Mouse (Mus musculus) brain, adult 2 months (tissue): ENCODE results near the gene Mmab.

Experiments
- DNase-seq: peaks from one replicate; pipeline ENCODE4 v3.0.0; 2011; ENCODE audit warnings: low read depth, low spot score

Mmab gene

GRCm38 (mm10) chr5:114429781-114430180 lies 14.1 kb downstream of the Mmab start:
- no peak for DNase-seq

- no peak for DNase-seq
Observed at GRCm38 (mm10) chr5:114428621-114429020, 15.2 kb downstream of the Mmab start.

GRCm38 (mm10) chr5:114426732-114427131 lies 17.1 kb downstream of the Mmab start:
- no peak for DNase-seq

- DNase-seq: no peak
Observed at GRCm38 (mm10) chr5:114423961-114424360, 19.9 kb downstream of the Mmab start.

DNA sequence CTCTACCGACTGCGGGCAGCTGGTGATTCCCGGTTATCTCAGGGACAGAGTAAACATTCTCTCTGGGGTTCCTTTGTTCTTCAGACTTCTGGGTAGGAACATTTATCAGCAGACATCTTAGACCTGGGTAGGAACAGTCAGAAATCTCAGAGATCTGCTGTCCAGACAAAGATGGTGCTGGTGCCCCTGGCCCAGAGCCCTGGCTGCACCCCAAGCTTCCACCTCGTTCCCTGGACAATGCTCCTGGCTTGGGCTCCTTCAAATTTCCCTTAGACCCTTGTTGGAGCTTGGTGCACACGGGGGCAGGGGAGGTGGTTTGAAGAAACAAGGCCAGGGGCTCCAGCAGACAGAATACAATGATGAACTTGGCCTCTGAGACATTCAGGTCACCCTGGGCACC lies 21.3 kb downstream of the Mmab start:
- DNase-seq: no peak

- DNase-seq: no peak
Observed at GRCm38 (mm10) chr5:114421561-114422298, 22.1 kb downstream of the Mmab start.

DNA sequence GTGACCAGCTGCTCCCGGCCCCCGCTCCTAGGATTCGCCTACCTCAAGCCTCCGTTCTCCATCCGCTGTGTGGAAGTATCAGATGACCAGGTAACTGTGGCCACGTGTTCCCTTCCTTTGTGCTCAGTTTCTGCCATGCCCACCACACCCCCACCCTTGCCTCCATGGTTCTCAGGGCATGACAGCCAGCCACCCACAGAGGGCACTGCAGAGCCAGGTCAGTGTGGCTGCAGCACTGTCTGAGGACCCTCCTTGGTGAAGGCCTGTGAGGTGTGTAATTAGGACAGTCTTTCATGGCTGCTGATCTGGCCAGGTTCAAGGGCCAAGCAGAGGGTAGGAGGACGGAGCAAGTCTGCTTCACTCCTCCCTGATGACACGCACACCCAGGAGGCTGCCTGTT lies 25.3 kb downstream of the Mmab start:
- no peak for DNase-seq

DNA sequence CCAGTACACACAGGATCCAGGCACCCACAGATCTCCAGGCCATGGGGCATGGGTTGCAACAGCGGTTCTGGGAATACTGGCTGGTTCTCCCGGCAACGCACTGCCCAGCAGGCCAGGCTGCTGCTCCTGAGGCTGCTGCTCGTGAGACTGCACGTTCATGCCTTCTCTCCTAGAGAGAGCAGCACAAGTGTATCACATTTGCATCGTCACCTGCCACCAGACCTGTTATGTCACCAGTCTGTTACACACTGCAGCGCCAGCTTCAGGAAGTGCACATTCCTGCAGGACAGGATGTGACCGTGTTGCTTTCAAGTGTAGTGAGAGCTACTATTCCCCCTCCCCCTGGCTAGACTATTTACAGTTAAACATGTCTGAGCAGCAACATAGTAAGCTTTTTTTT lies 27.0 kb downstream of the Mmab start:
- DNase-seq: peak; percentile 65

GRCm38 (mm10) chr5:114415606-114416005 lies 28.3 kb downstream of the Mmab start:
- no peak for DNase-seq

DNA sequence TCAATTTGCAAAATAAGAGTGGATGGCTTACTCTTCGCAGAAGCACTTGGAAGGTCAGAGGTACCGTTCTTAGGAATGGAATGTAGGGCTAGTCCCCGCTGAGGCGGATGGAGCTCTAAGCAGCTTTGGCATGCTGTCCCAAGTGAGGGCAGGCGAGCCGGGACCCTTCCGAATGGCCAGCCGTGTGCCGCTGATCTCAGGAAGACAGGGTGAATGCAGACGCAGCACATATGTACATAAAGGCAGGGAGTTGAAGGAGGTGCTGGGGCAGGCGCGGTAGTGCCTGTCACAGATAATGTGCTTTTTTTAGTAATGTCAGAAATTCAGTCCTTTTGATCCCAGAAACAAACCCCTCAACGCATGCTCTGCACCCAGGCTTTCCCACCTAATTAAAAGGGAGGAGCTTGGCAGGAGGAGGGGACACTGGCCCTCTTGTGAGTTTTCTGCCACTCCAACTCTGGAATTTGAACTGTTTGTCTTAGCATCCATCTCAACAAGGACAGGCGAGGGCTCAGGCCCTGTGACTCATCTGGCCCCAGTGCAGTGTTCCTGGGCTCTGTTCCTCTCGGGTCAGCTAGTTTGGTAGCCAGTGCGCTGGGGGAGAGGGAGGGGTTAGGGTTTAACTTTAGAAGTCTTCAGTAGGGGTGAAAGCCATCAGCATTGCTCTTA lies 30.7 kb downstream of the Mmab start:
- no peak for DNase-seq

DNA sequence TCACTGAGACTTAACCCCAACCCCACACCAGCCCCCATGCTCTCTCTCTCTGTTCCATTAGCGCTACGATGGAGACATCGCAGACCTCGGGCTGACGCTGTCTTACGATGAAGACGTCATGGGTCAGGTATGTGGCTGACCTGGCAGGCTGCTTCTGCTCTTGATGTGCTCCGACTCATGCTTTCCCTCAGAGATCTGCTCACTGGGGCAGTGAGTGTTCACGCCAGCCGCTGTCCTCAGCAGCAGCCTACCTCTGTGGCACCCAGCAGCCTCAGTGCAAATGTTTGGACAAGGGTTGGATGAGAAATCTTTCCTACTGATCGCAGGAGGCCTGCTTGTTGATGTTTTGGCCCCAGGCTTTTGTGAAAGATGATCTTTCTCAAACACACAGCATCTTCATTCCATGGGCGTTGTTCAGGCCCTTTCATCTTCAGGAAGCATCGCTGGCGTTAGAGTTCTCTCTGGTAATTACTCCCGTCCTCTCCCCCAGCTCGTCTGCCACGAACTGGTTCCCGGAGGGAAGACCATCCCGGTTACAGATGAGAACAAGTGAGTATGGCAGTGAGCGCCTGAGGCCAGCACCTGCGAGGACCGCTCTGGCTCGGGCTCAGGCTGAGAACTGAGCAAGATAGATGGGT lies 31.4 kb downstream of the Mmab start:
- no peak for DNase-seq

DNA sequence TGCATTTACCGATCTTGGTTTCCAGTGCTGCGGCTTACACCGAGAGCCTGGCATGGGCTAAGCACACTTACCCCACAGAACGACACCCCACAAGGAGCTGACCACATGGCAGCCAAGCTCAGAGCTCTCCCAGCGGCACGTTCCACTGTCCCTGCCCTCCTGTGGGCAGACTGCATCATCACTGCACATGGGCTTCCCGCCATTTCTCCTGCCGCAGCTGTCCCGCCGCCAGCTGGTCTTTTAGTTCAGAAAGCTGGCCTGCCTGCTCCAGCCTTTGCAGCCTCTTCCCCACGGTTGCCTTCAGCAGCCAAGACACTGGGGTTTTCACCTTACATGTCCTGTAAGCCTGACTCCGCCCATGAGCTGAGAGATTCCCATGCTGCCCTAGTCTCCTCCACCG lies 33.4 kb downstream of the Mmab start:
- DNase-seq: no peak

DNA sequence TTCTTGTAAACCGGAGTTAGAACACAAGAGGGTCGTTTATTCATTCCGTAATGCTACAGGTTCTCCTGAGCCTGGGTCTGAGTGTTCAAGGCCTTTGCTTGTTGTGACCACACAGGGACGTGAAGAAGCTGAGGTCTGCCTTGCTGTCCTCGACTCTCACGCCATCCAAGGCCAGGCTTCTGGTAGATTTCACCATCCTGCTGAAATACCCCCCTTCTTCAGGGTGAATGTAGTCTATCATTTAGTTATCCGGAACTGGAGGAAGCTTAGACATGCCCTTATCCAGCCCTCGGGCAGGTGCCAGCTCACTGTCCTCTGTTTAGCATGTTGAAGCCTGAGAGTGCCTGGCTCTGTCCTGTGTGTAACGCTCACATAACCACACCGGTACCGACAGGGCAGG lies 35.0 kb downstream of the Mmab start:
- no peak for DNase-seq

DNA sequence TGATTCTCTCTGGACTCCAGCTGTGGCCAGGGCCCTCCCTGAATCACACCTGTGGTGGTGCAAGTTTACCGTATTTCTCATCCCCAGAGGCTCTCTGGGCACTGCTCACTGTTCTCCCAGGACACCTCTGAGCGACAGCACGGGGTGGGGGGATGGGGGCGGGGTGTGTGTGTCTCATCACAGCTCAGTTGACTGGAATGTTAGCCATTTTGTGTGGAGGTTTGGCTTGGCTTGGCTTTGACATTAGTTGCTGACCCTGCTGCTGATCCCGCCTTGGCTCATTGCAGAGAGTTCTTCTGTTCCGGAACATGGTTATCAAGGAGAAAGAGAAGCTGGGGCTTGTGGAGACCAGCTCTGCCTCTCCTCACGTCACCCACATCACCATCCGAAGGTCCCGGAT lies 36.0 kb downstream of the Mmab start:
- no peak for DNase-seq

- peak; percentile 77 for DNase-seq
Observed at GRCm38 (mm10) chr5:114407269-114407668, 36.6 kb downstream of the Mmab start.

GRCm38 (mm10) chr5:114406592-114406991 lies 37.3 kb downstream of the Mmab start:
- no peak for DNase-seq

DNA sequence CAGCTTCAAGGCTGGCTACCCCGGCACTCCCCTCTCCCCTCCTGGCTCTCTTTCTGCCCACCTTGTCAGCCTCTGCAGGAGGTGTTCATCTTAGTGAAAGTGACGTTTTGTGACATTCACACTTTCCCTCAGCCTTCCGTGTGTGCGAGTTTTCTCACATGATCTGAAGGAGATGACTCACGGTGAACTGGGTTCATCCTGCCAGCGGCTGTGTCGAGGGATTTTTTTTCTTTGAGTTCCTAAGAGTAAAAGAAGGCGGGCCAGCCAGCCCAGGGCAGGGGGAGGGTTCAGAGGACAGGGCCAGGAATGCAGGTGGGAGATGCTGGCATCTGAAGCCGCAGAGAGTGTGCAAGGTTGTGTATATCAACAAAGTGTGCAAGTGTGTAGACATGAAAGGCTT lies 50.7 kb downstream of the Mmab start:
- DNase-seq: peak; percentile 65

DNA sequence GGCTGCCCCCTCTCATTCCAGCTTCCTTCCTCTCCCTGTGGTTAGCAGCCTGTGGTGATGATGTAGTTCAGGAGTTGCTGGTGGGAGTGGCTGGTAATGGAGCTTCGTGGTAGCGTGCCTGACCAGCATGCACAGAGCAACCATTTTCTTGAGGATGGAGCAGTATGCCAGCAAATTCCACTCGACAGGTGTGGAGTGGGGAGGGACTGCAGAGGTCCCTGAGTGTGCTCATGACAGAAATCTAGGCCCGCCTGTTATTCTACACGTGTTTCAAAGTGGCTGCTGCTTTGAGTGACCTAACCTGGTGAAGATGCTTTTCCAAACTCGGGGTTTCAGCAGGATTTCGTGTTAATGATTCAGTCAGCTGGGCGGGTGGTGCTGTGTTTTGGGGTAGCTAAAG lies 59.4 kb downstream of the Mmab start:
- DNase-seq: no peak

- DNase-seq: no peak
Observed at GRCm38 (mm10) chr5:114383184-114383904, 60.5 kb downstream of the Mmab start.
